Mouse (Mus musculus): ENCODE data around the gene Gm13275.
"Not testable (repeated sequence)": the region's sequence is repeated elsewhere in the genome, so short reads cannot be mapped to it uniquely, and the experiment has no call there.

DNA sequence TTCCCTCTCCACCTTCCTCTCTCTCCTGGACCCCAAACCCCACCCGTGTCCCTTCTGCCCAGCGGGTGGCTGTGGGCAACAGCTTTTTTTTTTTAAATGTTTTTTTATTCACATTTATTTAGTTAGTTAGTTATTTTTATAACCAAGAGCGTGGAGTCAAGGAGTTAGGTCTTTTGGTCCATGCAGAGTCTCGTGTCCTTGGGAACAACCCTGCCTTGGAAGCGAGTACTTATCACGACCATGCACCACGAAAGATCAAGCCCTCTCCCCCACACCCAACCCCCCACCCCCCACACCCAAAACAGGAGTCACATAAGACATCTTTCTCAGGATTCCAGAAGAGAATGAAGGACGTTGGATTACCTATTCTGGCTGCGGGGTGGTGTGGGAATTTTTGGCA is 31.9 kb upstream of the Gm13275 start:
- not testable (repeated sequence) for TF ChIP-seq HCFC1 (IDR thresholded peaks at IDR 0.05; ENCODE audit: low read depth, low read length); POLR2AphosphoS2 (IDR thresholded peaks at IDR 0.05; ENCODE audit: low read depth, low read length); RAD21 (IDR thresholded peaks at IDR 0.05; ENCODE audit: low read depth, low read length); SMC3 (IDR thresholded peaks at IDR 0.05; ENCODE audit: low read depth, low read length); CTCF (conservative IDR thresholded peaks at IDR 0.05 in 1 of 2, IDR thresholded peaks at IDR 0.05 in 1 of 2; ENCODE audit: low read depth in 2 of 2, low read length in 2 of 2); ZNF384 (IDR thresholded peaks at IDR 0.05; ENCODE audit: low read depth, low read length)

Measured in CH12.LX (cell line).